Mouse (Mus musculus) erythroblast, adult 5-6 weeks (primary cell): ENCODE measurements around the gene Srgap2. TPM values are rescaled to one million over a fixed set of nuclear protein-coding genes. Genes with fewer than 3 reads are reported as not detected.

ENCODE experiments used
- ATAC-seq: replicated peaks from 2 replicates; pipeline ENCODE4 v1.8.0; 2016; ENCODE audit warnings: moderate number of reproducible peaks, mild to moderate bottlenecking, moderate TSS enrichment, inconsistent platforms; ENCODE audit not compliant: poor library complexity, low FRiP score, severe bottlenecking
- total RNA-seq, 2 experiments: library from RNA; stranded (forward) in 1 of 2; stranded (reverse) in 1 of 2; fragments of 150-400 nt in 1 of 2; fragments of 200-764, 138-1000 nt in 1 of 2; gene quantifications; 2 replicates each; pipeline versions ENCODE4 v1.2.3 to v1.2.4; 2015 to 2017; ENCODE audit warnings: low replicate concordance in 2 of 2

The Srgap2 gene
- total RNA-seq, 2 experiments from 2014 or later = 16.5 to 16.7 TPM

GRCm38 (mm10) chr1:131528081-131528507, 942 bp upstream of the Srgap2 start:
- peak; percentile 36 for ATAC-seq

- peak; percentile 49 for ATAC-seq
Measured at GRCm38 (mm10) chr1:131526371-131527270, 531 bp downstream of the Srgap2 start.

GRCm38 (mm10) chr1:131525586-131526271, 1.4 kb downstream of the Srgap2 start:
- no peak for ATAC-seq

GRCm38 (mm10) chr1:131525101-131525585, 2.0 kb downstream of the Srgap2 start:
- ATAC-seq = no peak

GRCm38 (mm10) chr1:131523794-131524193, 3.4 kb downstream of the Srgap2 start:
- ATAC-seq = no peak

GRCm38 (mm10) chr1:131516588-131516987, 10.6 kb downstream of the Srgap2 start:
- no peak for ATAC-seq

- no peak for ATAC-seq
Measured at GRCm38 (mm10) chr1:131514197-131514596, 13.0 kb downstream of the Srgap2 start.

- no peak for ATAC-seq
Measured at GRCm38 (mm10) chr1:131513136-131513535, 14.0 kb downstream of the Srgap2 start.

GRCm38 (mm10) chr1:131511661-131512500, 15.3 kb downstream of the Srgap2 start:
- no peak for ATAC-seq

GRCm38 (mm10) chr1:131511131-131511530, 16.0 kb downstream of the Srgap2 start:
- ATAC-seq = no peak

GRCm38 (mm10) chr1:131501681-131502080, 25.5 kb downstream of the Srgap2 start:
- ATAC-seq = no peak

- ATAC-seq = no peak
Measured at GRCm38 (mm10) chr1:131498231-131498630, 28.9 kb downstream of the Srgap2 start.

- no peak for ATAC-seq
Measured at GRCm38 (mm10) chr1:131493966-131494898, 32.9 kb downstream of the Srgap2 start.

- ATAC-seq = no peak
Measured at GRCm38 (mm10) chr1:131492360-131492759, 34.8 kb downstream of the Srgap2 start.

GRCm38 (mm10) chr1:131491579-131491978, 35.6 kb downstream of the Srgap2 start:
- no peak for ATAC-seq

- ATAC-seq = no peak
Measured at GRCm38 (mm10) chr1:131489312-131489711, 37.8 kb downstream of the Srgap2 start.

GRCm38 (mm10) chr1:131486094-131486850, 40.9 kb downstream of the Srgap2 start:
- ATAC-seq = no peak

GRCm38 (mm10) chr1:131482242-131482641, 44.9 kb downstream of the Srgap2 start:
- ATAC-seq = no peak
